In the genomic region with DNA sequence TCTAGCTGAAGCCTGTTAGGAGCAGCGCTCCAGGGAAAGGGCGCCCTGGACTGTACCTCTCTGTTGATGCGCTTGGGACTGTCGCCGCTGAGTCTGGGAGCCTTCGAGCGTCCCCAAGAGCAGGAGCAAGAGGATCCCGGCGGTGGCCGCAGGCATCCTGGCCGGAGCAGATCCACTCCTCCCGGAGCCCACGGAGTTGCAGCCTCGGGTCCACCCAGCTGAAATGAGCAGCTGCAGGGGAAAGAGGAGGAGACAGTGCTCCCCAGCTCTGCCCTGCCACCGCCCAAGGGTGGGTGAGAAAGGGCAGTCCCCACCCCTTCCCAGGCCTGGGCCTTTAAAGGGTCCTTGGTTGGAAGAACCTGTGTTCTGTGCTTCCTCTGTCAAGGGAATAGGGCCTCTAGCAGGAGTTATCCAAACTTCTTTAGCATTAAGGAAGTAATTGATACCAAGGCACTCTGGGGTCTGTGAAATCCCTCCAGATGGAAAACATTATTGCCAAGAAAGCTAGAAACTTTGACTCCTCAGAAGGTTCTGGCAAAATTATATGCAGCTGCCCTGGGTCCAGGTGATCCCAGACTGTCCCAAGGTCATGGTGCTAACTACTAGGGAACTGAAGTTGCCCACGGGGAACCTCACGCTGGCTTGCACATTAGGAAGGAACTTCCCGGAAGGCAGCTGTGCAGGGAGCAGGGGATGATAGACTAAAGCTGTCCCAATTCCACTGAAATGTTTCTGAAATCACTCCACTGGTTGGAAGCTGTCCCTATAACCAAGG, we compare ENCODE assay signal across 9 mouse cellular contexts. TPM values are rescaled to one million over a fixed set of nuclear protein-coding genes. Genes with fewer than 3 reads are reported as not detected.
DNase-seq lines count a peak whose midpoint lies in the region; ATAC-seq and TF ChIP-seq lines count a peak whose summit lies in the region.
"Had no signal": no experiment of that assay in that cellular context is flagged by ENCODE, and none has a peak within 500 bp of the region (broad histone marks: within the 10 kb centered on the region; RNA-seq: fewer than 3 reads in every experiment).

No protein-coding gene starts in this region.

- H3K27me3 ChIP-seq in embryonic facial prominence, embryonic 11.5 days (ENCODE audit: control insufficient read depth, insufficient read depth, low read length), result no peaks in the 10 kb centered on the region
- H3K27me3 ChIP-seq in heart, embryonic 11.5 days (ENCODE audit: control insufficient read depth, insufficient read depth, low read length), result no peaks in the 10 kb centered on the region
- H3K27me3 ChIP-seq in small intestine, adult 2 months (ENCODE audit: control insufficient read depth, insufficient read depth, low read length), result no peaks in the 10 kb centered on the region
- H3K27me3 ChIP-seq: CH12.LX had no signal

- H3K4me1 ChIP-seq in embryonic facial prominence, embryonic 11.5 days (ENCODE audit: control insufficient read depth, insufficient read depth, low read length), result no peaks in the 10 kb centered on the region; the same call in 1 of the 2 replicates
- H3K4me1 ChIP-seq in heart, embryonic 11.5 days (ENCODE audit: control insufficient read depth, insufficient read depth, low read length), result peaks cover 8% of the 10 kb centered on the region; the same call in 1 of the 2 replicates
- no peaks in the 10 kb centered on the region for H3K4me1 ChIP-seq in small intestine, adult 2 months (ENCODE audit: control insufficient read depth, insufficient read depth, insufficient read length, low read length)

- WGBS in embryonic facial prominence, embryonic 11.5 days, result 6% methylated on average over 18 of the region's 18 CpGs
- 10% methylated on average over 18 of the region's 18 CpGs for WGBS in heart, embryonic 11.5 days (ENCODE audit: insufficient replicate concordance)
- WGBS in small intestine, adult 2 months, result 18% methylated on average over 18 of the region's 18 CpGs

- peak overlapping the region; percentile 42 for H3K4me3 ChIP-seq in embryonic facial prominence, embryonic 11.5 days (ENCODE audit: low read depth, low read length)
- peak overlapping the region; percentile 54 for H3K4me3 ChIP-seq in heart, embryonic 11.5 days (ENCODE audit: low read depth, low read length)
- peak overlapping the region; percentile 49 for H3K4me3 ChIP-seq in small intestine, adult 2 months (ENCODE audit: low read depth, low read length)

- peak overlapping the region; percentile 86 for H3K27ac ChIP-seq in embryonic facial prominence, embryonic 11.5 days (replicated peaks; ENCODE audit: low read depth, low read length)
- peak overlapping the region; percentile 59 for H3K27ac ChIP-seq in heart, embryonic 11.5 days (ENCODE audit: low read depth, low read length)
- H3K27ac ChIP-seq in small intestine, adult 2 months (ENCODE audit: insufficient read depth, low read depth, low read length), result peak overlapping the region; percentile 15; the same call in 1 of the 2 replicates

- H3K9ac ChIP-seq in embryonic facial prominence, embryonic 11.5 days (replicated peaks; ENCODE audit: low read length), result peak overlapping the region; percentile 70
- H3K9ac ChIP-seq in heart, embryonic 11.5 days (ENCODE audit: low read depth, low read length), result peak overlapping the region; percentile 76

- H3K36me3 ChIP-seq in embryonic facial prominence, embryonic 11.5 days (replicated peaks; ENCODE audit: control insufficient read depth, insufficient read depth, low read depth, low read length), result no peaks in the 10 kb centered on the region
- H3K36me3 ChIP-seq in heart, embryonic 11.5 days (ENCODE audit: control insufficient read depth, insufficient read depth, low read length), result no peaks in the 10 kb centered on the region
- no peaks in the 10 kb centered on the region for H3K36me3 ChIP-seq in small intestine, adult 2 months (ENCODE audit: control insufficient read depth, insufficient read depth, low read length)

- peak; percentile 89 for ATAC-seq in embryonic facial prominence, embryonic 11.5 days (replicated peaks; ENCODE audit: insufficient number of reproducible peaks, low FRiP score, low TSS enrichment, low read depth)
- ATAC-seq in heart, embryonic 11.5 days (replicated peaks; ENCODE audit: insufficient number of reproducible peaks, low FRiP score, low TSS enrichment), result peak; percentile 63; the same call in 1 of the 2 replicates

- peak; percentile 3 for DNase-seq in cerebellum, adult 9-11 months
- no peak for DNase-seq in cerebellum, adult 9-10 months
- DNase-seq in embryonic facial prominence, embryonic 11.5 days (ENCODE audit: low spot score), result peak; percentile 83
- DNase-seq in kidney, adult 9 months, result peak; percentile 5
- DNase-seq in lung, postnatal 10 days, result peak; percentile 42
- no peak for DNase-seq in spleen, adult 12 weeks (ENCODE audit: low spot score)

- TF ChIP-seq CTCF in small intestine, adult 2 months (IDR thresholded peaks at IDR 0.05; ENCODE audit: extremely low read depth, insufficient read length, insufficient replicate concordance, low read depth, low read length), result no peak

- no peak for TF ChIP-seq POLR2A in small intestine, adult 2 months (IDR thresholded peaks at IDR 0.05; ENCODE audit: low read depth, low read length)

- no peaks in the 10 kb centered on the region for H3K9me3 ChIP-seq in embryonic facial prominence, embryonic 11.5 days (replicated peaks; ENCODE audit: control insufficient read depth, low read length)
- H3K9me3 ChIP-seq in heart, embryonic 11.5 days (replicated peaks; ENCODE audit: control insufficient read depth, low read length), result no peaks in the 10 kb centered on the region

- peak overlapping the region; percentile 61 for H3K4me2 ChIP-seq in embryonic facial prominence, embryonic 11.5 days (ENCODE audit: low read depth, low read length)
- H3K4me2 ChIP-seq in heart, embryonic 11.5 days, result peak overlapping the region; percentile 71

RNA-seq across cellular contexts. Expression of a gene that starts 2.7 kb away (rescaled TPM):
- 12.1 and 12.7 TPM in 2 replicates for polyA plus RNA-seq in embryonic facial prominence, embryonic 11.5 days (2014; fragmentation: Nextera tagmentation; extraction: Ambion mirVana)
- polyA plus RNA-seq in heart, embryonic 11.5 days (2014; fragmentation: Nextera tagmentation; extraction: Ambion mirVana), result 10.6 and 17.0 TPM in 2 replicates
- 0.93 and 1.7 TPM in 2 replicates for polyA plus RNA-seq in small intestine, adult 2 months (2012; rRNA removed)

Comparison
In these comparisons a context has a peak if more than half of its experiments do, and no peak if none do; other contexts are left out.
1. DNase-seq: peak in cerebellum, adult 9-11 months (single experiment), embryonic facial prominence, embryonic 11.5 days (single experiment), kidney, adult 9 months (single experiment) and lung, postnatal 10 days (single experiment); none in cerebellum, adult 9-10 months (single experiment) and spleen, adult 12 weeks (single experiment).
2. H3K27ac ChIP-seq: peak in every context shown above with its lines; median percentile 86 in embryonic facial prominence, embryonic 11.5 days; 59 in heart, embryonic 11.5 days; 15 in small intestine, adult 2 months.
3. Peak in every context shown above with its lines, with median percentiles within 50 percentile points of each other: H3K4me3 ChIP-seq.